Mouse (Mus musculus): ENCODE results near the gene Fryl.

DNA sequence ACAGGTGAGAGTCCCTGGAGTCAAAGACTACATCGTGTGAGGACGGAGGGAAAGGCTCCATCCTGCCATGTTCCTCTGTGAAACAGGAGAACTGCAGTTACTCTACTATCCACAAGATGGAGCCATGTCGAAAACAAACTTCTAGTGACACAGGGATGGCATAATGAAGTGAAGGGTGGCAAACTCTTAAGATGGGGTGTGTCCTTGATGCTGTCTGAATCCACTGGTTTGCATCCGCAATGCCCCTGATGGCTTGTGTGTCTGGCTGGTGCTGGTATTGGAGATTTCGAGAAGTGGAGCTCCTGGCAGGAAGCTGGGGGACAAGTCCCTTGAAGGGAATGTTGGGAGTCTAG is 122.6 kb downstream of the Fryl start:
- no peak for TF ChIP-seq POLR2A (IDR thresholded peaks at IDR 0.05; ENCODE audit: borderline replicate concordance, control insufficient read depth, low read depth, low read length)
- peak; percentile 30; the same call in 1 of the 2 replicates for TF ChIP-seq CTCF (IDR thresholded peaks at IDR 0.05; ENCODE audit: control insufficient read depth, insufficient read depth, low read length)

Measured in bone marrow, adult 2 months (tissue).